ENCODE assay signal across 33 mouse cellular contexts in genomic region chr17:34301670-34302190, GRCm38 (mm10). TPM values are rescaled to one million over a fixed set of nuclear protein-coding genes. Genes with fewer than 3 reads are reported as not detected.
A peak's percentile ranks its signal among the peaks of the same experiment; 100 is the strongest.
DNase-seq lines count a peak whose midpoint lies in the region; ATAC-seq and TF ChIP-seq lines count a peak whose summit lies in the region.
"Had no signal": no experiment of that assay in that cellular context is flagged by ENCODE, and none has a peak within 500 bp of the region (broad histone marks: within the 10 kb centered on the region; RNA-seq: fewer than 3 reads in every experiment).

No protein-coding gene starts in this region.

- no peaks in the 10 kb centered on the region for H3K27me3 ChIP-seq in thymus, adult 2 months (ENCODE audit: control insufficient read depth, insufficient read depth, low read length)
- H3K27me3 ChIP-seq: embryonic facial prominence, embryonic 12.5 days; embryonic facial prominence, embryonic 15.5 days; heart, embryonic 15.5 days had no signal

- TF ChIP-seq POLR2A in lung, adult 2 months (IDR thresholded peaks at IDR 0.05; ENCODE audit: borderline replicate concordance, extremely low read depth, low read depth, low read length): no peak
- no peak for TF ChIP-seq POLR2A in thymus, adult 2 months (IDR thresholded peaks at IDR 0.05; ENCODE audit: control insufficient read depth, extremely low read depth, insufficient read depth, low read length, poor library complexity)
- no peak for TF ChIP-seq POLR2A in bone marrow, adult 2 months (IDR thresholded peaks at IDR 0.05; ENCODE audit: borderline replicate concordance, control insufficient read depth, low read depth, low read length)

- no peak overlapping the region for H3K4me3 ChIP-seq in lung, adult 2 months (replicated peaks; ENCODE audit: extremely low read depth, low read depth, low read length)
- no peak overlapping the region for H3K4me3 ChIP-seq in thymus, adult 2 months (ENCODE audit: control insufficient read depth, insufficient read depth, low read length)
- H3K4me3 ChIP-seq in bone marrow, adult 2 months (replicated peaks; ENCODE audit: control insufficient read depth, low read depth, low read length): no peak overlapping the region
- H3K4me3 ChIP-seq: embryonic facial prominence, embryonic 12.5 days; embryonic facial prominence, embryonic 15.5 days; gastrocnemius, adult 2 months; heart, embryonic 12.5 days; heart, embryonic 15.5 days had no signal

- peak; percentile 1 for DNase-seq in lung, adult 2 months
- no peak for DNase-seq in lung, postnatal 14 days
- DNase-seq in thymus, adult 2 months: no peak
- DNase-seq in thymus, postnatal 4 days: no peak
- no peak for DNase-seq in urinary bladder, postnatal 10 days (ENCODE audit: low spot score)
- DNase-seq: cerebellum, adult 11-12 months; cerebellum, adult 8-10 months; cerebellum, postnatal 25 days; forebrain, postnatal 0 days; gastrocnemius, adult 2 months; gastrocnemius, postnatal 14 days; heart, postnatal 10 days; heart, postnatal 36 days had no signal

- H3K4me1 ChIP-seq in lung, adult 2 months (ENCODE audit: control insufficient read depth, insufficient read depth, low read length): peaks cover 2% of the 10 kb centered on the region; the same call in 1 of the 2 replicates
- H3K4me1 ChIP-seq in thymus, adult 2 months (replicated peaks; ENCODE audit: control insufficient read depth, insufficient read depth, low read length): peaks cover 6% of the 10 kb centered on the region
- H3K4me1 ChIP-seq in bone marrow, adult 2 months (ENCODE audit: control insufficient read depth, insufficient read depth, low read length): peaks cover 1% of the 10 kb centered on the region; the same call in 1 of the 2 replicates
- H3K4me1 ChIP-seq: embryonic facial prominence, embryonic 12.5 days; embryonic facial prominence, embryonic 15.5 days; heart, embryonic 12.5 days; heart, embryonic 15.5 days had no signal

- TF ChIP-seq CTCF in lung, adult 2 months (IDR thresholded peaks at IDR 0.05; ENCODE audit: insufficient read depth, low read length): no peak
- no peak for TF ChIP-seq CTCF in thymus, adult 2 months (IDR thresholded peaks at IDR 0.05; ENCODE audit: borderline replicate concordance, control insufficient read depth, extremely low read depth, insufficient read depth, low read length, poor library complexity)
- TF ChIP-seq CTCF in bone marrow, adult 2 months (IDR thresholded peaks at IDR 0.05; ENCODE audit: control insufficient read depth, insufficient read depth, low read length): no peak

- H3K27ac ChIP-seq in thymus, adult 2 months (ENCODE audit: control insufficient read depth, insufficient read depth, low read length): peak overlapping the region; percentile 47; the same call in 1 of the 2 replicates
- H3K27ac ChIP-seq in bone marrow, adult 2 months (ENCODE audit: control insufficient read depth, insufficient read depth, low read depth, low read length, poor library complexity): peak overlapping the region; percentile 33
- H3K27ac ChIP-seq: embryonic facial prominence, embryonic 12.5 days; embryonic facial prominence, embryonic 15.5 days; gastrocnemius, adult 2 months; heart, embryonic 15.5 days; hindbrain, embryonic 14.5 days; hindbrain, postnatal 0 days had no signal

- no peaks in the 10 kb centered on the region for H3K36me3 ChIP-seq in thymus, adult 2 months (ENCODE audit: control insufficient read depth, insufficient read depth, low read length)
- H3K36me3 ChIP-seq: embryonic facial prominence, embryonic 12.5 days; embryonic facial prominence, embryonic 15.5 days; G1E; heart, embryonic 12.5 days; heart, embryonic 15.5 days had no signal

- ATAC-seq in megakaryocyte-erythroid progenitor cell, adult 5-6 weeks (replicated peaks; ENCODE audit: low FRiP score, low TSS enrichment, poor library complexity, severe bottlenecking): no peak
- ATAC-seq: forebrain, embryonic 14.5 days; forebrain, postnatal 0 days; hindbrain, postnatal 0 days; inflammation-experienced regulatory T-cells, adult 6 months; Patski had no signal

- 80% methylated on average over 4 of the region's 4 CpGs for WGBS in lung, adult 2 months
- WGBS in thymus, adult 2 months: 93% methylated on average over 4 of the region's 4 CpGs
- 86% methylated on average over 4 of the region's 4 CpGs for WGBS in bone marrow, adult 2 months

RNA-seq across cellular contexts. Expression of gene H2-Eb1, which starts 3.9 kb away (rescaled TPM):
- 256 and 285 TPM in 2 replicates for polyA plus RNA-seq in lung, adult 2 months (2012; rRNA removed)
- 492 and 666 TPM in 2 replicates for polyA plus RNA-seq in thymus, adult 2 months (2012; rRNA removed)
- 32.6 and 82.7 TPM in 2 replicates for polyA plus RNA-seq in bone marrow, adult 2 months (2011; ENCODE audit: insufficient read depth, insufficient read length, low replicate concordance, missing spikeins)
- 5.9 TPM in 1 of 2 replicates, not detected in the other for total RNA-seq in megakaryocyte-erythroid progenitor cell, adult 5-6 weeks (2014; fragmentation: Nextera tagmentation)
- 15.0 and 24.9 TPM in 2 replicates for total RNA-seq in megakaryocyte-erythroid progenitor cell, adult 5-6 weeks (2017)
- total RNA-seq: G1E had no signal
- polyA plus RNA-seq: G1E had no signal

RNA-seq across cellular contexts. Expression of gene H2-Aa, which starts 14.1 kb away (rescaled TPM):
- 544 and 571 TPM in 2 replicates for polyA plus RNA-seq in lung, adult 2 months (2012; rRNA removed)
- 1,027 and 1,363 TPM in 2 replicates for polyA plus RNA-seq in thymus, adult 2 months (2012; rRNA removed)
- polyA plus RNA-seq in bone marrow, adult 2 months (2011; ENCODE audit: insufficient read depth, insufficient read length, low replicate concordance, missing spikeins): 65.0 and 143 TPM in 2 replicates
- total RNA-seq in megakaryocyte-erythroid progenitor cell, adult 5-6 weeks (2014; fragmentation: Nextera tagmentation): 2.0 and 4.4 TPM in 2 replicates
- 12.4 and 31.9 TPM in 2 replicates for total RNA-seq in megakaryocyte-erythroid progenitor cell, adult 5-6 weeks (2017)
- total RNA-seq: G1E had no signal
- polyA plus RNA-seq: forebrain, embryonic 11.5 days; G1E; hindbrain, embryonic 11.5 days; Patski had no signal

RNA-seq across cellular contexts. Expression of gene H2-Eb2, which starts 23.7 kb away (rescaled TPM):
- 0.63 and 1.2 TPM in 2 replicates for polyA plus RNA-seq in lung, adult 2 months (2012; rRNA removed)
- polyA plus RNA-seq in thymus, adult 2 months (2012; rRNA removed): 7.6 and 10.0 TPM in 2 replicates
- polyA plus RNA-seq in bone marrow, adult 2 months (2011; ENCODE audit: insufficient read depth, insufficient read length, low replicate concordance, missing spikeins): 0.29 and 0.60 TPM in 2 replicates
- 0.50 TPM in 1 of 2 replicates, not detected in the other for total RNA-seq in megakaryocyte-erythroid progenitor cell, adult 5-6 weeks (2014; fragmentation: Nextera tagmentation)
- not detected in 2 replicates for total RNA-seq in megakaryocyte-erythroid progenitor cell, adult 5-6 weeks (2017)
- total RNA-seq: adrenal gland, adult 18-20 months; adrenal gland, postnatal 14 days; adrenal gland, postnatal 4 days; common myeloid progenitor, adult 5-6 weeks; forebrain, postnatal 0 days; gastrocnemius, adult 2 months; gastrocnemius, postnatal 14 days; gastrocnemius, postnatal 4 days; heart, postnatal 10 days; heart, postnatal 36 days had no signal
- polyA plus RNA-seq: embryonic facial prominence, embryonic 12.5 days; embryonic facial prominence, embryonic 15.5 days; forebrain, embryonic 11.5 days; forebrain, embryonic 14.5 days; frontal cortex, adult 2 months; G1E; heart, embryonic 12.5 days; heart, embryonic 15.5 days; hindbrain, embryonic 11.5 days; Patski had no signal

RNA-seq across cellular contexts. Expression of gene H2-Ab1, which starts 44.2 kb away (rescaled TPM):
- polyA plus RNA-seq in lung, adult 2 months (2012; rRNA removed): 1,370 and 1,736 TPM in 2 replicates
- 2,799 and 4,004 TPM in 2 replicates for polyA plus RNA-seq in thymus, adult 2 months (2012; rRNA removed)
- polyA plus RNA-seq in bone marrow, adult 2 months (2011; ENCODE audit: insufficient read depth, insufficient read length, low replicate concordance, missing spikeins): 73.7 and 175 TPM in 2 replicates
- total RNA-seq in megakaryocyte-erythroid progenitor cell, adult 5-6 weeks (2014; fragmentation: Nextera tagmentation): 20.3 and 24.1 TPM in 2 replicates
- total RNA-seq in megakaryocyte-erythroid progenitor cell, adult 5-6 weeks (2017): 68.7 and 80.9 TPM in 2 replicates

RNA-seq across cellular contexts. Expression of gene Btnl2, which starts 52.9 kb away (rescaled TPM):
- polyA plus RNA-seq in lung, adult 2 months (2012; rRNA removed): 0.37 and 0.78 TPM in 2 replicates
- polyA plus RNA-seq in thymus, adult 2 months (2012; rRNA removed): 1.3 and 1.4 TPM in 2 replicates
- 1.1 and 1.8 TPM in 2 replicates for polyA plus RNA-seq in bone marrow, adult 2 months (2011; ENCODE audit: insufficient read depth, insufficient read length, low replicate concordance, missing spikeins)
- not detected in 2 replicates for total RNA-seq in megakaryocyte-erythroid progenitor cell, adult 5-6 weeks (2014; fragmentation: Nextera tagmentation)
- total RNA-seq in megakaryocyte-erythroid progenitor cell, adult 5-6 weeks (2017): not detected in 2 replicates
- total RNA-seq: common myeloid progenitor, adult 5-6 weeks; forebrain, postnatal 0 days; hindbrain, postnatal 0 days had no signal
- polyA plus RNA-seq: embryonic facial prominence, embryonic 12.5 days; forebrain, embryonic 11.5 days; forebrain, embryonic 14.5 days; forebrain, postnatal 0 days; frontal cortex, adult 2 months; G1E; heart, embryonic 15.5 days; hindbrain, embryonic 11.5 days; hindbrain, embryonic 14.5 days; inflammation-experienced regulatory T-cells, adult 6 months; Patski had no signal
